Mouse (Mus musculus) neural tube, embryonic 13.5 days (tissue): Measurements from ENCODE around the gene Necap2. TPM values are rescaled to one million over a fixed set of nuclear protein-coding genes. Genes with fewer than 3 reads are reported as not detected.

ENCODE experiments used
- ATAC-seq: fragments of 200-750 bp; cut with Nextera tagmentation; 2 replicates; pipeline ENCODE4 v1.8.0; 2017; ENCODE audit warnings: low read depth, mild to moderate bottlenecking, moderate TSS enrichment, moderate library complexity
- H3K27ac ChIP-seq: fragments of 300-500 bp; sonication (generic); replicated peaks from 2 replicates; pipeline ENCODE4 v1.5.1; 2015; ENCODE audit warnings: moderate library complexity, mild to moderate bottlenecking, inconsistent platforms
- H3K27me3 ChIP-seq: fragments of 300-500 bp; sonication (generic); 2 replicates; pipeline ENCODE4 v1.6.1; 2015; ENCODE audit warnings: mild to moderate bottlenecking, inconsistent platforms
- H3K36me3 ChIP-seq: fragments of 300-500 bp; sonication (generic); 2 replicates; pipeline ENCODE4 v1.6.1; 2015; ENCODE audit warnings: mild to moderate bottlenecking, inconsistent platforms
- H3K4me1 ChIP-seq: fragments of 300-500 bp; sonication (generic); replicated peaks from 2 replicates; pipeline ENCODE4 v1.6.1; 2015; ENCODE audit warnings: inconsistent platforms
- H3K4me2 ChIP-seq: fragments of 300-500 bp; sonication (generic); 2 replicates; pipeline ENCODE4 v1.6.1; 2015; ENCODE audit warnings: inconsistent platforms, mild to moderate bottlenecking, moderate library complexity
- H3K4me3 ChIP-seq: fragments of 300-500 bp; sonication (generic); 2 replicates; pipeline ENCODE4 v1.5.1; 2015; ENCODE audit warnings: mild to moderate bottlenecking, inconsistent platforms
- H3K9ac ChIP-seq: fragments of 300-500 bp; sonication (generic); 2 replicates; pipeline ENCODE4 v1.6.1; 2015; ENCODE audit warnings: moderate library complexity, mild to moderate bottlenecking, inconsistent platforms
- H3K9me3 ChIP-seq: fragments of 300-500 bp; sonication (generic); 2 replicates; pipeline ENCODE4 v1.6.1; 2016; ENCODE audit warnings: inconsistent platforms
- whole genome bisulfite sequencing: fragments of 180-500 bp; shearing (Covaris S2); methylation state at CpG from one replicate; pipeline ENCODE4 v1.1.7; 2015; 5-methylcytosine and 5-hydroxymethylcytosine counted together
- polyA plus RNA-seq: library from polyadenylated mRNA; unstranded; fragments of >200 nt; fragmentation: Nextera tagmentation; extraction: Ambion mirVana; gene quantifications from 2 replicates; pipeline ENCODE4 v1.2.1, GENCODE M21; 2015

The Necap2 gene
- polyA plus RNA-seq, 1 experiment from 2014 or later: 55.5 TPM

- no peaks in the 10 kb centered on the region for H3K27me3 ChIP-seq
- H3K36me3 ChIP-seq: no peaks in the 10 kb centered on the region
- H3K4me1 ChIP-seq: no peaks in the 10 kb centered on the region
- no peak overlapping the region for H3K4me3 ChIP-seq
- no peaks in the 10 kb centered on the region; the same call in 1 of the 2 replicates for H3K9me3 ChIP-seq
- H3K4me2 ChIP-seq: no peak overlapping the region
- no peak overlapping the region for H3K27ac ChIP-seq
- WGBS: 90% methylated on average over 9 of the region's 9 CpGs
- ATAC-seq: no peak
- no peak overlapping the region for H3K9ac ChIP-seq
These were observed 23.1 kb upstream of the Necap2 start for GRCm38 (mm10) chr4:141101291-141101690.

GRCm38 (mm10) chr4:141099956-141100355, 21.8 kb upstream of the Necap2 start:
- Histone ChIP-seq H3K9me3 (no peaks in the 10 kb centered on the region; the same call in 1 of the 2 replicates), H3K4me2 (no peak overlapping the region), H3K4me3 (no peak overlapping the region), H3K27ac (no peak overlapping the region), H3K27me3 (no peaks in the 10 kb centered on the region), H3K9ac (no peak overlapping the region), H3K4me1 (no peaks in the 10 kb centered on the region), H3K36me3 (no peaks in the 10 kb centered on the region)
- ATAC-seq: no peak
- 81% methylated on average over 5 of the region's 5 CpGs for WGBS

GRCm38 (mm10) chr4:141098935-141099334, 20.8 kb upstream of the Necap2 start:
- Histone ChIP-seq H3K27ac (no peak overlapping the region), H3K4me2 (no peak overlapping the region), H3K9me3 (no peaks in the 10 kb centered on the region; the same call in 1 of the 2 replicates), H3K36me3 (no peaks in the 10 kb centered on the region), H3K9ac (no peak overlapping the region), H3K4me1 (no peaks in the 10 kb centered on the region), H3K4me3 (no peak overlapping the region), H3K27me3 (no peaks in the 10 kb centered on the region)
- no peak for ATAC-seq
- WGBS: 82% methylated on average over 4 of the region's 4 CpGs

GRCm38 (mm10) chr4:141096710-141097109, 18.6 kb upstream of the Necap2 start:
- WGBS: 23% methylated on average over 9 of the region's 9 CpGs
- H3K4me2 ChIP-seq: no peak overlapping the region
- no peak for ATAC-seq

GRCm38 (mm10) chr4:141095016-141095415, 16.9 kb upstream of the Necap2 start:
- no peaks in the 10 kb centered on the region for H3K27me3 ChIP-seq
- H3K4me2 ChIP-seq: no peak overlapping the region
- no peak overlapping the region for H3K9ac ChIP-seq
- H3K9me3 ChIP-seq: no peaks in the 10 kb centered on the region
- H3K27ac ChIP-seq: no peak overlapping the region
- no peaks in the 10 kb centered on the region for H3K4me1 ChIP-seq
- H3K36me3 ChIP-seq: no peaks in the 10 kb centered on the region
- no peak for ATAC-seq
- WGBS: 75% methylated on average over 10 of the region's 10 CpGs
- no peak overlapping the region for H3K4me3 ChIP-seq

More at GRCm38 (mm10) chr4:141096710-141097109, 18.6 kb upstream of the Necap2 start:
- Histone ChIP-seq H3K27me3 (no peaks in the 10 kb centered on the region), H3K4me3 (no peak overlapping the region), H3K36me3 (no peaks in the 10 kb centered on the region), H3K9me3 (no peaks in the 10 kb centered on the region), H3K9ac (no peak overlapping the region), H3K4me1 (no peaks in the 10 kb centered on the region), H3K27ac (no peak overlapping the region)

- 72% methylated on average over 9 of the region's 9 CpGs for WGBS
- no peaks in the 10 kb centered on the region for H3K36me3 ChIP-seq
- no peak overlapping the region for H3K4me3 ChIP-seq
- H3K4me2 ChIP-seq: no peak overlapping the region
- no peaks in the 10 kb centered on the region for H3K27me3 ChIP-seq
- ATAC-seq: no peak
- H3K4me1 ChIP-seq: no peaks in the 10 kb centered on the region
- no peak overlapping the region for H3K27ac ChIP-seq
- no peaks in the 10 kb centered on the region for H3K9me3 ChIP-seq
- no peak overlapping the region for H3K9ac ChIP-seq
These were observed 10.6 kb upstream of the Necap2 start for GRCm38 (mm10) chr4:141088714-141089113.

GRCm38 (mm10) chr4:141088033-141088432, 9.9 kb upstream of the Necap2 start, which contains the start of gene Spata21:
Spata21 (plus strand) TSS chr4:141088333.
- ATAC-seq: no peak
- H3K4me1 ChIP-seq: no peaks in the 10 kb centered on the region
- no peaks in the 10 kb centered on the region for H3K27me3 ChIP-seq
- H3K4me3 ChIP-seq: no peak within 1 kb of the TSS
- no peak within 1 kb of the TSS for H3K4me2 ChIP-seq
- no peaks in the 10 kb centered on the region for H3K36me3 ChIP-seq
- no peak within 1 kb of the TSS for H3K27ac ChIP-seq
- H3K9me3 ChIP-seq: no peaks in the 10 kb centered on the region
- 79% methylated on average over 6 of the region's 6 CpGs for WGBS
- H3K9ac ChIP-seq: no peak within 1 kb of the TSS

GRCm38 (mm10) chr4:141086862-141087261, 8.7 kb upstream of the Necap2 start:
- H3K9ac ChIP-seq: no peak overlapping the region
- no peak overlapping the region for H3K27ac ChIP-seq
- no peak overlapping the region for H3K4me3 ChIP-seq
- no peak overlapping the region for H3K4me2 ChIP-seq
- H3K9me3 ChIP-seq: no peaks in the 10 kb centered on the region
- WGBS: 73% methylated on average over 10 of the region's 10 CpGs
- H3K4me1 ChIP-seq: no peaks in the 10 kb centered on the region
- H3K27me3 ChIP-seq: no peaks in the 10 kb centered on the region
- H3K36me3 ChIP-seq: no peaks in the 10 kb centered on the region
- no peak for ATAC-seq

- Histone ChIP-seq H3K4me2 (no peak overlapping the region), H3K9me3 (no peaks in the 10 kb centered on the region), H3K27ac (no peak overlapping the region), H3K4me1 (peaks cover 35% of the 10 kb centered on the region), H3K27me3 (no peaks in the 10 kb centered on the region), H3K36me3 (peaks cover 19% of the 10 kb centered on the region; the same call in 1 of the 2 replicates), H3K9ac (no peak overlapping the region), H3K4me3 (peak overlapping the region; percentile 98; the same call in 1 of the 2 replicates)
- peak; percentile 27; the same call in 1 of the 2 replicates for ATAC-seq
- WGBS: 71% methylated on average over 18 of the region's 18 CpGs
These were observed 467 bp upstream of the Necap2 start for GRCm38 (mm10) chr4:141078510-141079137.

GRCm38 (mm10) chr4:141076761-141077506, 1.2 kb downstream of the Necap2 start:
- Histone ChIP-seq H3K27ac (no peak overlapping the region), H3K4me1 (peaks cover 36% of the 10 kb centered on the region)
- 83% methylated on average over 17 of the region's 17 CpGs for WGBS

GRCm38 (mm10) chr4:141074109-141074508, 4.0 kb downstream of the Necap2 start:
- Histone ChIP-seq H3K27ac (no peak overlapping the region), H3K27me3 (no peaks in the 10 kb centered on the region), H3K9ac (no peak overlapping the region), H3K4me2 (no peak overlapping the region), H3K4me3 (no peak overlapping the region), H3K9me3 (no peaks in the 10 kb centered on the region), H3K36me3 (peaks cover 65% of the 10 kb centered on the region), H3K4me1 (peaks cover 36% of the 10 kb centered on the region)
- no peak for ATAC-seq
- 95% methylated on average over 4 of the region's 4 CpGs for WGBS

More at GRCm38 (mm10) chr4:141076761-141077506, 1.2 kb downstream of the Necap2 start:
- Histone ChIP-seq H3K27me3 (no peaks in the 10 kb centered on the region), H3K4me2 (peak overlapping the region; percentile 94), H3K4me3 (peak overlapping the region; percentile 98), H3K9me3 (no peaks in the 10 kb centered on the region), H3K36me3 (peaks cover 36% of the 10 kb centered on the region), H3K9ac (peak overlapping the region; percentile 97)
- ATAC-seq: no peak

GRCm38 (mm10) chr4:141073661-141074060, 4.5 kb downstream of the Necap2 start:
- no peak for ATAC-seq
- 89% methylated on average over 9 of the region's 9 CpGs for WGBS
- no peak overlapping the region for H3K9ac ChIP-seq

More at GRCm38 (mm10) chr4:141073661-141074060, 4.5 kb downstream of the Necap2 start:
- Histone ChIP-seq H3K4me3 (no peak overlapping the region), H3K27me3 (no peaks in the 10 kb centered on the region), H3K4me1 (peaks cover 36% of the 10 kb centered on the region), H3K27ac (no peak overlapping the region), H3K4me2 (no peak overlapping the region), H3K9me3 (no peaks in the 10 kb centered on the region), H3K36me3 (peaks cover 69% of the 10 kb centered on the region)
